Mouse (Mus musculus) midbrain, embryonic 10.5 days (tissue): ENCODE measurements around the gene Zfp280b. TPM values are rescaled to one million over a fixed set of nuclear protein-coding genes. Genes with fewer than 3 reads are reported as not detected.
A peak's percentile ranks its signal among the peaks of the same experiment; 100 is the strongest.

Experiments used
- DNase-seq: peaks from one replicate; pipeline ENCODE4 v3.0.0-alpha.2; 2017; ENCODE audit warnings: low spot score
- H3K27ac ChIP-seq: fragments of 300-500 bp; sonication (generic); replicated peaks from 2 replicates; pipeline ENCODE4 v1.5.1; 2016; ENCODE audit warnings: mild to moderate bottlenecking
- H3K27me3 ChIP-seq: fragments of 300-500 bp; sonication (generic); 2 replicates; pipeline ENCODE4 v1.6.1; 2016; ENCODE audit warnings: low read depth, mild to moderate bottlenecking; ENCODE audit not compliant: poor library complexity, severe bottlenecking
- H3K36me3 ChIP-seq: fragments of 300-500 bp; sonication (generic); 2 replicates; pipeline ENCODE4 v1.6.1; 2016; ENCODE audit warnings: mild to moderate bottlenecking, moderate library complexity
- H3K4me1 ChIP-seq: fragments of 300-500 bp; sonication (generic); 2 replicates; pipeline ENCODE4 v1.6.1; 2016
- H3K4me3 ChIP-seq: fragments of 300-500 bp; sonication (generic); 2 replicates; pipeline ENCODE4 v1.5.1; 2016; ENCODE audit warnings: mild to moderate bottlenecking, moderate library complexity
- H3K9me3 ChIP-seq: fragments of 300-500 bp; sonication (generic); replicated peaks from 2 replicates; pipeline ENCODE4 v1.6.1; 2016; ENCODE audit warnings: mild to moderate bottlenecking
- WGBS: fragments of 180-500 bp; shearing (Covaris S2); methylation state at CpG from one replicate; pipeline ENCODE4 v1.1.7; 2016; 5-methylcytosine and 5-hydroxymethylcytosine counted together
- polyA plus RNA-seq: library from polyadenylated mRNA; unstranded; fragments of >200 nt; fragmentation: Nextera tagmentation; extraction: Ambion mirVana; gene quantifications from 2 replicates; pipeline ENCODE4 v1.2.1, GENCODE M21; 2016

The Zfp280b gene
- polyA plus RNA-seq, 1 experiment from 2014 or later: 39.0 TPM

DNA sequence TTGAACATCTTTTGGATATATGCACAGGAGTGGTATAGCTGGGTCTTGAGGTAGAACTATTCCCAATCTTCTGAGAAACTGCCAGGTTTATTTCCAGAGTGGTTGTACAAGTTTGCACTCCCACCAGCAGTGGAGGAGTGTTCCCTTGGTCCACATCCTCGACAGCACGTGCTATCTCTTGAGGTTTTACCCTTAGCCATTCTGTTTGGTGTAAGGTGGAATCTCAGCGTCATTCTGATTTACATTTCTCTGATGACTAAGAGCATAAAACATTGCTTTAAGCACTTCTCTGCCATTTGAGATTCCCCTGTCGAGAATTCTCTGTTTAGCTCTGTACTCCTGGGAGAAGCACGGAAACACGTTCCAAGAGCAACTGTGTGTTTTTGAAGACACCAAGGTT lies 19.5 kb upstream of the Zfp280b start:
- no peaks in the 10 kb centered on the region for H3K36me3 ChIP-seq
- 88% methylated on average over 6 of the region's 6 CpGs for WGBS
- H3K4me3 ChIP-seq: no peak overlapping the region
- H3K4me1 ChIP-seq: no peaks in the 10 kb centered on the region
- no peak for DNase-seq
- H3K27me3 ChIP-seq: no peaks in the 10 kb centered on the region
- H3K27ac ChIP-seq: no peak overlapping the region
- H3K9me3 ChIP-seq: no peaks in the 10 kb centered on the region

DNA sequence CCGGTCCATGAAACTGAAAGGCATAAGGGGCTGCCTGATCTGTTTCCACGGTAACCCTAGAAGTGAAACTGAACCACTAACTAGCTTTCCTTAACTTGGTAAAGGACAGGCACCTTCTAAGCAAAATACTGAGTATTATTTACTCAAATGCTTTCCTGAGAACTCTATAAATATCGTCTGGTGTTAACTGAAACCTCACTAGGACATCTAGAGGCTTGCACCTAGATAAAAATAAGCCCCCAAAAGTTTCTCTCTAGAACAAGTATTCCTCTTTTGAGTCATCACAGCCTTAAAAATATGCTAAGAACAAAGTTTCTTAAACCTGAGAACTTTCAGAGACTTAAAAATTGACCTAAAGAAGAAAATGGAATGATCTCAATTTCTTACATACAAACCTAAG lies 15.6 kb upstream of the Zfp280b start:
- Histone ChIP-seq H3K4me1 (no peaks in the 10 kb centered on the region), H3K9me3 (no peaks in the 10 kb centered on the region), H3K36me3 (no peaks in the 10 kb centered on the region), H3K27ac (no peak overlapping the region), H3K27me3 (no peaks in the 10 kb centered on the region), H3K4me3 (no peak overlapping the region)
- no peak for DNase-seq
- 90% methylated on average over 3 of the region's 3 CpGs for WGBS

DNA sequence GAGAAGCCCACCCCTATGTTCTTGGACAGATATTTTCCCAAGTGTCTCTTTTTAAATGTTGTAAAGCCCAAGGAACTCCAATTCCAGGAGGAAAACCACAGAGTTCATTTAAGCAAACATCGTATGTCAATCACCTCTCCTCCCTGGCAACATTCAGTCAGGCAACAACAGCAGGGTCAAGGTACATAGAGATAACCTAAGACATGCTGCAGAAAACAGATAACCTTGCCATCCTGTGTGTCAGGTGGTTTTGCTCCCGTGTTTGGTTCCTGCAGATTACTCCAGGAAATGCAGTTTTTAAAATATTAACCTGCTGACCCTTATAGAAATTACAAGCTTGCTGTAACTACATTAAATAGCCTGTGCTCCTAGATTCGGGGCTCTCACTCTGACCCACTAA lies 10.7 kb upstream of the Zfp280b start:
- Histone ChIP-seq H3K36me3 (no peaks in the 10 kb centered on the region), H3K4me1 (no peaks in the 10 kb centered on the region), H3K27ac (no peak overlapping the region), H3K9me3 (0 out of 2 replicates have a peak, but pooled peaks cover 14% of the 10 kb centered on the region), H3K4me3 (no peak overlapping the region), H3K27me3 (no peaks in the 10 kb centered on the region)
- 81% methylated on average over 3 of the region's 3 CpGs for WGBS
- DNase-seq: no peak

DNA sequence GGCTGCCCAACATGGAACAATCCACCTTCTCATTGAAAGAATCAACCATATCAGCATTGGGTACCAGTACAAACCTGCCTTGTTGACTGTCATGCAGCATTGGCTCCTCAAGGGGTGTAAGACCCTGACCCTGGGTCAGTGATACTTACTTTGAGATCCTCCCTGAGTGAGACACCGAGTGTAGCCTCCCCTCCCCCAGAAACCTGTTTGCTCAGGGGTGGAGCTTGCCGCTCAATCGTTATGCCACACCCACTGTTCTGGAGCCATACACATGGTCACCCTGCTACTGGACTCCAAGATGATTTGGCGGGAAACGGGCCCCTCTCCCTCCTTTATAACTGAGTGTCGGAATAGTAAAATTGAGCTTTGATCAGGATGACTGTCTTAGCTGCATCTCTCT lies 8.5 kb upstream of the Zfp280b start:
- Histone ChIP-seq H3K4me1 (peaks cover 9% of the 10 kb centered on the region), H3K4me3 (no peak overlapping the region), H3K36me3 (no peaks in the 10 kb centered on the region), H3K9me3 (0 out of 2 replicates have a peak, but pooled peaks cover 14% of the 10 kb centered on the region), H3K27ac (no peak overlapping the region), H3K27me3 (no peaks in the 10 kb centered on the region)
- 90% methylated on average over 6 of the region's 6 CpGs for WGBS
- no peak for DNase-seq

DNA sequence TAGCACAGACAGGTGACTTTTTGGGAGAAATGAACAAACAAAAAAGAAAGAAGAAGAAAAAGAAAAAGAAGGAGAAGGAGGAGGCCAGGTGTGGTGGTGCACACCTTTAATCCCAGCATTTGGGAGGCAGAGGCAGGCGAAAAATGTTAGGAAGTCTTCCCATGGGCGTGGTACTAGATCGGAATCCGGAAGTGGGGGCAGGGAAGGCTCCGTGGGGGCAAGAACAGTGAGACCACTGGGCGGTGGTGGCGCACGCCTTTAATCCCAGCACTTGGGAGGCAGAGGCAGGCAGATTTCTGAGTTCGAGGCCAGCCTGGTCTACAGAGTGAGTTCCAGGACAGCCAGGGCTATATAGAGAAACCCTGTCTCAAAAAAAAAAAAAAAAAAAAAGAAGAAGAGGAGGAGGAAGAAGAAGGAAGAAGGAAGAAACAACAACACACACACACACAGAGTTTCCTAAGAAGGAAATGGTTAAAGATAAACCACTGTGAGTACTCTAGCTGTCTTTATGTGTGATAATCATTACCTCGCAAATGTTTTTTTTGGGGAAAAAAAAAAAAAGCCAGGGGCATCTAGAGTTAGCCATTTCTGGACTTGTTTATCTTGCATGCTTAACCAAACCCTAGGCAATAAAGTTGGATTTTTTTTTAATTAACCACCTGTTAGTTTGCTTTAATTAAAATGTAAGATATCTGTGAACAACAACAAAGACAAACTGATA lies 6.8 kb upstream of the Zfp280b start:
- H3K36me3 ChIP-seq: no peaks in the 10 kb centered on the region
- H3K4me1 ChIP-seq: peaks cover 9% of the 10 kb centered on the region
- no peak for DNase-seq
- no peak overlapping the region for H3K27ac ChIP-seq
- H3K4me3 ChIP-seq: no peak overlapping the region
- H3K9me3 ChIP-seq: 0 out of 2 replicates have a peak, but pooled peaks cover 14% of the 10 kb centered on the region
- no peaks in the 10 kb centered on the region for H3K27me3 ChIP-seq
- WGBS: 91% methylated on average over 10 of the region's 10 CpGs

DNA sequence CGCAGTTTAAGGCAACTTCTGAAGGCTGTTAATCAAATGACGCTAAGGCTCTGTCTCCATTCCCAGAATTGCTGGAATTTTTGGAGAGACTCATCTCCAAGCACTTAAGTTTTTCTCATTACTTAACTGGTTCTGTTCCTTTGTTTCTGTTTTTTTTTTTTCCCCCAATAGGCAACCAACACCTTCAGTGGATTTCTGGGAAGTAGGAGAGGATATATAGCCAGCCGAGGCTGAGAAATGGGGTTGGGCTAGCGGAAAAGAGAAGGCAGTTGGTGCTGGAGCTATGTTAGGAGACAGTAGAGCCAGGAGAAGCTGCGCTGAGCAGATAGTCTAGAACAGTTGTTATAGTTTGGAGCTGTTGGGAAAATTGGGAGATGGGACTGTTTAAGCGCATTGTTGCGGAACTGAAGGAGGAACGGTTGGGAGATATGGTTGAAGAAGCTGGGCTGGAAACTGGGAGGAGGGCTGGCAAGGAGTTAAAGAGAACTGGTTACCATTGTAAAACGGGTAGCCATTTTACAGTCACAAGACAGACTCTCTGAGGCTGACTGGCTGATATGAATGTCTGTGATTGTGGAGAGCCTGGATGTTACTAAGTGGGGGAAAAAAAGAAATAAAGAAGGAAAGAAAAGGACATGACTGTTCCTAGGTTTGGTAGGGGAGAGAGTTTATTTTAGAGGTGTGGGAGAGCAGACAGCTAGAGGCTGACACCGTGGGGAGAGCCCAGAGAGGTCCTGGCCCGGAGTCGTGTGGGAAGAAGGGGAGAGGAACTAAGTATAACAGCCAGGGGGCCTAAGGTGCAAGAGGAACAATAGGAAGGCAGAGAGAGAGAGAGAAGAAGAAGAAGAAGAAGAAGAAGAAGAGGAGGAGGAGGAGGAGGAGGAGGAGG lies 5.1 kb upstream of the Zfp280b start:
- 0 out of 2 replicates have a peak, but pooled peaks cover 14% of the 10 kb centered on the region for H3K9me3 ChIP-seq
- H3K36me3 ChIP-seq: no peaks in the 10 kb centered on the region
- no peaks in the 10 kb centered on the region for H3K27me3 ChIP-seq
- DNase-seq: no peak
- H3K4me1 ChIP-seq: peaks cover 14% of the 10 kb centered on the region
- no peak overlapping the region for H3K27ac ChIP-seq
- 70% methylated on average over 12 of the region's 12 CpGs for WGBS
- no peak overlapping the region for H3K4me3 ChIP-seq

DNA sequence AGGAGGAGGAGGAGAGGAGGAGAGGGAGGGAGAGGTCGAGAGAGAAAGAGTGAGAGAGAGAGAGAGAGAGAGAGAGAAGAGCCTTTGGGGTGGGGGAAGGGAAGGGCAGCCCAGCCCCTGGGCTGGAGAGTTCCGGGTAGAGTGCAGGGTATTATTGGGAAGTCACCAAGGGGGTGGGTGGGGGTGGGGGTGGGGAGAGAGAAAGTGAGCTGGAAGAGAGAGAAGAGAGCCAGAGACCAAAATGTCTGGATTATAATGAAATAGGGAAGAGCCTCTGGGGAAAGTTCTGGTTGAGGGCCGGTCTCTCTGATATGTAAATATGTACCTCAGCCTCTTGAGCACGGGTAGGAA lies 4.5 kb upstream of the Zfp280b start:
- H3K4me3 ChIP-seq: no peak overlapping the region
- no peak overlapping the region for H3K27ac ChIP-seq
- 22% methylated on average over 4 of the region's 4 CpGs for WGBS
- H3K27me3 ChIP-seq: no peaks in the 10 kb centered on the region
- H3K4me1 ChIP-seq: peaks cover 14% of the 10 kb centered on the region
- 0 out of 2 replicates have a peak, but pooled peaks cover 14% of the 10 kb centered on the region for H3K9me3 ChIP-seq
- DNase-seq: no peak
- H3K36me3 ChIP-seq: no peaks in the 10 kb centered on the region

DNA sequence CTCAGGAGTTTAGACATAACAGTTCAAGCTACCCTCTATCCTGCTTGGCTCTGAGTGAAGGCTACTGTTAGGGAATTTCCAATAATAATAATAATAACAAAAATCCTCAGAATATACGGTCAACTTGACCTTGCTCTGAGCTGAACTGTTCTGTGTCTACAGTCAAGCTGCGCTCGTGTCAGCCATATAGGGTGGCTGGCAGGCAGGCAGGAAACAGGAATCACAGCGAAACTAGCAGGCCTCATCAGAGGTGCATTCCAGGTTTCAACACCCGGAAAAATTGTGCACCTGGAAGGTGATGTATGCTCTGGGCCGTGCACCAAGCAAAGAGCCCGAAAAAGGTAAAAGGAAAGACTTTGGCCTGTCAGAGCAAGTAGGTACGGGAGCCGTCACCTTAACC lies 4.1 kb upstream of the Zfp280b start:
- Histone ChIP-seq H3K36me3 (no peaks in the 10 kb centered on the region), H3K4me3 (no peak overlapping the region), H3K9me3 (0 out of 2 replicates have a peak, but pooled peaks cover 14% of the 10 kb centered on the region), H3K27ac (no peak overlapping the region), H3K27me3 (no peaks in the 10 kb centered on the region), H3K4me1 (peaks cover 18% of the 10 kb centered on the region)
- 74% methylated on average over 9 of the region's 9 CpGs for WGBS
- no peak for DNase-seq

DNA sequence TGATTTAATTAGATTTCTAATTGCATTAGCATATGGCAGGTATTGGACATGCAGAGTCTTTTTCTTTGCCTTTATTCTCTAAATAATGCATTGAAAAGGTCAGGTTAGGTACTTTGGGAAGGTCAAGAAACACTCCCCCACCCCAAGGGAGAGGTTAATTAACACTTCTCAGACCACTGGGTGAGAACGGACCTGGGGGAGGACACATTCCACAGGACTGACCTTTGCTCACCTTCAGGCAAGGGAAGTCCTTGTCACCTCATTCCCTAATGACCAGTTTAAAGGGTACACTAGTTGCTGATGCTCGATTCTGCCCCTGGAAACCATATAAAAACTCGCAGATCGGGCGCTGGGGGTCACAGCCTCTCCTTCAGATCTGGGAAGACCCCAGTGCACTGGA lies 3.2 kb upstream of the Zfp280b start:
- 0 out of 2 replicates have a peak, but pooled peaks cover 10% of the 10 kb centered on the region for H3K9me3 ChIP-seq
- H3K4me3 ChIP-seq: no peak overlapping the region
- H3K4me1 ChIP-seq: peaks cover 22% of the 10 kb centered on the region
- peaks cover 8% of the 10 kb centered on the region for H3K36me3 ChIP-seq
- DNase-seq: no peak
- no peak overlapping the region for H3K27ac ChIP-seq
- H3K27me3 ChIP-seq: no peaks in the 10 kb centered on the region
- WGBS: 66% methylated on average over 5 of the region's 5 CpGs

DNA sequence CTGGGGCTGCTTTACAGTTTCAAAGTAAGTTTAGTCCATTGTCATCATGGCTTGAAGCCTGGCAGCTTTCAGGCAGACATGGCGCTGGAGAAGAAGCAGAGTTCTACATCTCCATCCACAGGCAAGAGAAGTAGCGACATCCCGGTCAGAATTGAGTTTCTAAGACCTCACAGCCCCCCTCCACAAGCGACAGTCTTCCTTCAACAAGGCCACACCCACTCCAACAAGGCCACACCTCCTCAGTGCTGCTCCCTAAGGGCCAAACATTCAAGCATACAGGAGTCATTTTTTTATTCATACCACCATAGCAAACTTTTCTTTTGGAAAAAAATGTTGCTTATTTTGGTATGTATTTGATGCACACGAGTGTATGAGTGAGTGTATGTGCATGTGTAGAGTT lies 2.0 kb upstream of the Zfp280b start:
- no peaks in the 10 kb centered on the region for H3K27me3 ChIP-seq
- no peaks in the 10 kb centered on the region for H3K9me3 ChIP-seq
- H3K4me3 ChIP-seq: no peak overlapping the region
- WGBS: 56% methylated on average over 5 of the region's 5 CpGs
- no peak overlapping the region for H3K27ac ChIP-seq
- peaks cover 22% of the 10 kb centered on the region for H3K4me1 ChIP-seq
- DNase-seq: no peak
- peaks cover 20% of the 10 kb centered on the region for H3K36me3 ChIP-seq

DNA sequence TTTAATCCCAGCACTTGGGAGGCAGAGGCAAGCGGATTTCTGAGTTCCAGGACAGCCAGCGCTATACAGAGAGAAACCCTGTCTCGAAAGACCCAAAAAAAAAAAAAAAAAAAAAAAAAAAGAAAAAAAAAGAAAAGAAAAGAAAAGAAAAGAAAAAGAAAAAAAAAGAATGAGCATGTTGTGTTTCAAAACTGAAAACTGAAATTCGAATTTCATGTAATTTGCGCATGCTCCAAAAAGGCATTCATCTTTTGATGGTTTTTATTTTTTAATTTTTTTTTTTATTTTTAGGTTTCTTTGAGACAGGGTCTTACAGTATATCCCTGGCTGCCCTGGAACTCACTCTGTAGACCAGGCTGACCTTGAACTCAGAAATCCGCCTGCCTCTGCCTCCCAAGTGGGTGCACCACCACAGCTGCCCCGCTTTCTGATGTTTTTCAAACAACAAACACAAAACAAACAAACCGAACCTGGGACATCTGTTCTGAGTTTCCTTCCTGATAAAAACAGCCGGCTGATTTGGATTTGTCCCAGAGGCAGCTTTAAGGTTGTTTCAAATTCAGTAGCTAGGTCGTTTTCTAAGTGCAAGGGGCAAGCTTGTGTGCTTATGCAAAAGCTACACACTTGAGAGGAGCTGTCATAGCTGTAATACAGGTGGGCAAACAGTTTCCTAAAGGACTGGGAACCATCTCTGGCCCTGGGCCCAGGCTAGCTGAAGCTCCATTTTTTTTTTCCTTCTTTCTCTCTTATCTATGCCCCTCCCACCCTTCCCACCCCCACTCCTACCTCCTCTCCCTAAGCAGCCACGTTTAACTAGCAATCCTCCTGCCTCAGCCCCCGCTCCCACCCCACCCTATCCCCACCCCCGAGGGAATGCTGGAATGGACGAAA lies 694 bp upstream of the Zfp280b start:
- Histone ChIP-seq H3K4me1 (peaks cover 22% of the 10 kb centered on the region), H3K4me3 (peak overlapping the region; percentile 93), H3K9me3 (no peaks in the 10 kb centered on the region), H3K27me3 (no peaks in the 10 kb centered on the region), H3K36me3 (peaks cover 31% of the 10 kb centered on the region), H3K27ac (peak overlapping the region; percentile 98)
- DNase-seq: no peak
- WGBS: 55% methylated on average over 14 of the region's 14 CpGs

DNA sequence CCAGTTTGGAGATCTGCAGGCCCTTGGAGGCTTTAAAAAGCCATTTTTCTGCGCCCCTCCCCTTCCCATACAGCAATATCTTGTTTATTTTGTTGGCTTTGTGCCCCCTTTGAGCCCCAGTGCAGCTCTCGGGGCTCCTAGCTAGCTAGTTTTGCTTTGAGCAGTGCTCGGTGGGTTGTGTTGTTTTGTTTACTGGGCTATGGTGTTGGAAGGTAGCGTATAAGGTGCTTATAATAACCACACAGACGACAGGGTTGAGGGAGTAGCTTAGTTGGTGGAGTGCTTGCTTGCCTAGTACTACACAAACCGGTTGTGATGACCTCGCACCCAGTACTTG lies 637 bp downstream of the Zfp280b start:
- Histone ChIP-seq H3K4me1 (peaks cover 17% of the 10 kb centered on the region), H3K27me3 (no peaks in the 10 kb centered on the region), H3K9me3 (no peaks in the 10 kb centered on the region; the same call in 1 of the 2 replicates), H3K27ac (peak overlapping the region; percentile 98), H3K36me3 (peaks cover 44% of the 10 kb centered on the region), H3K4me3 (peak overlapping the region; percentile 93)
- WGBS: 25% methylated on average over 7 of the region's 7 CpGs
- DNase-seq: no peak
